In the genomic region with DNA sequence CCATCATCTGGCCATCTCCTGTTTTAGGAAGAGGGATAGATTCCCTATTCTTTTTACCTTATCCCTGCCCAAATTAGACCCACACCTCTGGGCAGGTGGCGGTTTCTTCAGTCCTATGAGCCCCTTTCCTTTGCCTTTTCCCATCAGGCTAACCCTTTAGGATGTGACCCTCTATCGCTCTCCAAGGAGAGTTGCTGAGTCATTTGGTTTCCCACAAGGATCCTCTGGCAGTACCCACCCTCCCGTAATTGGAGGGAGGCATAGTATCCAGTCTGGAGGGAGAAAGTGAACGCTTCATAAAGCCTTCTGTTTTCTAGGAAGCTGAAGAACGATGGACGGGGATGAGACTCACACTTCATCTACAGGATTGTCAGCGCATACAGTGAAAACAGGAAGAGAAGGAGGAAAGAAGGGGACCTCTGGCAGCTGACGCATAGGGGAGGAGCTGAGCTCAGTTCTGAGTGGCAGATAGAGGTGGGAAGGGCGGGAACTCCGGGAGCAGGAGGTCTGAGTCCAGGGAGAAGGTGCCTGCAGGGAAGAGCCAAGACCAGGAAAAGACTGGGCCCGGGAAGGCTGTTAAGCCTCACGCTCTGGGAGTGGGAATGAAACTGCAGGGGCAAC, we compare ENCODE assay signal across 7 mouse cellular contexts.
DNase-seq lines count a peak whose midpoint lies in the region; ATAC-seq and TF ChIP-seq lines count a peak whose summit lies in the region.

No protein-coding gene starts in this region.

- H3K4me3 ChIP-seq in neural tube, embryonic 12.5 days = no peak overlapping the region
- H3K4me3 ChIP-seq in neural tube, embryonic 15.5 days (replicated peaks) = no peak overlapping the region
- H3K4me3 ChIP-seq in heart, postnatal 0 days (ENCODE audit: low read depth, low read length) = no peak overlapping the region
- peak overlapping the region; percentile 2; the same call in 1 of the 2 replicates for H3K4me3 ChIP-seq in limb, embryonic 13.5 days

- peak overlapping the region; percentile 24; the same call in 1 of the 2 replicates for H3K4me2 ChIP-seq in neural tube, embryonic 12.5 days (replicated peaks)
- no peak overlapping the region for H3K4me2 ChIP-seq in neural tube, embryonic 15.5 days
- peak overlapping the region; percentile 44 for H3K4me2 ChIP-seq in heart, postnatal 0 days (ENCODE audit: low read depth, low read length)
- H3K4me2 ChIP-seq in limb, embryonic 13.5 days (replicated peaks) = peak overlapping the region; percentile 44

- no peak overlapping the region for H3K27ac ChIP-seq in neural tube, embryonic 12.5 days
- H3K27ac ChIP-seq in neural tube, embryonic 15.5 days (replicated peaks) = no peak overlapping the region
- H3K27ac ChIP-seq in heart, postnatal 0 days (ENCODE audit: low read depth) = no peak overlapping the region
- H3K27ac ChIP-seq in limb, embryonic 13.5 days = no peak overlapping the region

- peak; percentile 22 for DNase-seq in heart, postnatal 0 days (ENCODE audit: low spot score)
- peak; percentile 68 for DNase-seq in yolk sac, embryonic 10.5 days (ENCODE audit: low spot score)
- DNase-seq in adipocyte (ENCODE audit: low spot score) = no peak

- H3K9ac ChIP-seq in neural tube, embryonic 12.5 days = no peak overlapping the region
- no peak overlapping the region for H3K9ac ChIP-seq in neural tube, embryonic 15.5 days (replicated peaks)
- 0 out of 2 replicates have a peak overlapping the region, but pooled peaks have one; percentile 13 for H3K9ac ChIP-seq in heart, postnatal 0 days (replicated peaks; ENCODE audit: low read depth, low read length)
- no peak overlapping the region for H3K9ac ChIP-seq in limb, embryonic 13.5 days

- H3K4me1 ChIP-seq in neural tube, embryonic 12.5 days = no peaks in the 10 kb centered on the region
- H3K4me1 ChIP-seq in neural tube, embryonic 15.5 days = 0 out of 2 replicates have a peak, but pooled peaks cover 5% of the 10 kb centered on the region
- H3K4me1 ChIP-seq in heart, postnatal 0 days (ENCODE audit: control insufficient read depth, insufficient read depth) = 0 out of 2 replicates have a peak, but pooled peaks cover 6% of the 10 kb centered on the region
- 0 out of 2 replicates have a peak, but pooled peaks cover 8% of the 10 kb centered on the region for H3K4me1 ChIP-seq in limb, embryonic 13.5 days

- no peaks in the 10 kb centered on the region for H3K9me3 ChIP-seq in neural tube, embryonic 12.5 days
- H3K9me3 ChIP-seq in neural tube, embryonic 15.5 days (replicated peaks) = no peaks in the 10 kb centered on the region
- no peaks in the 10 kb centered on the region for H3K9me3 ChIP-seq in heart, postnatal 0 days (replicated peaks; ENCODE audit: control insufficient read depth, low read length)
- 0 out of 2 replicates have a peak, but pooled peaks cover 8% of the 10 kb centered on the region for H3K9me3 ChIP-seq in limb, embryonic 13.5 days

- no peak for ATAC-seq in neural tube, embryonic 12.5 days (ENCODE audit: low FRiP score, low read depth)
- ATAC-seq in neural tube, embryonic 15.5 days (ENCODE audit: low FRiP score) = no peak
- ATAC-seq in heart, postnatal 0 days (ENCODE audit: insufficient read depth, low read depth) = no peak
- no peak for ATAC-seq in limb, embryonic 13.5 days (ENCODE audit: low FRiP score, low read depth)
- ATAC-seq in megakaryocyte-erythroid progenitor cell, adult 5-6 weeks (replicated peaks; ENCODE audit: low FRiP score, low TSS enrichment, poor library complexity, severe bottlenecking) = no peak

- TF ChIP-seq CTCF in heart, postnatal 0 days (IDR thresholded peaks at IDR 0.05; ENCODE audit: low read depth) = no peak

- H3K27me3 ChIP-seq in neural tube, embryonic 12.5 days (replicated peaks) = no peaks in the 10 kb centered on the region
- H3K27me3 ChIP-seq in neural tube, embryonic 15.5 days (replicated peaks) = no peaks in the 10 kb centered on the region
- H3K27me3 ChIP-seq in heart, postnatal 0 days (ENCODE audit: control insufficient read depth, insufficient read depth, low read length) = no peaks in the 10 kb centered on the region
- H3K27me3 ChIP-seq in limb, embryonic 13.5 days = no peaks in the 10 kb centered on the region; the same call in 1 of the 2 replicates

- no peaks in the 10 kb centered on the region for H3K36me3 ChIP-seq in neural tube, embryonic 12.5 days
- no peaks in the 10 kb centered on the region for H3K36me3 ChIP-seq in neural tube, embryonic 15.5 days
- no peaks in the 10 kb centered on the region for H3K36me3 ChIP-seq in heart, postnatal 0 days (replicated peaks; ENCODE audit: control insufficient read depth, insufficient read depth, low read length)
- no peaks in the 10 kb centered on the region for H3K36me3 ChIP-seq in limb, embryonic 13.5 days

- no peak for TF ChIP-seq EP300 in heart, postnatal 0 days (IDR thresholded peaks at IDR 0.05; ENCODE audit: low read depth)

- 25% methylated on average over 12 of the region's 12 CpGs for WGBS in neural tube, embryonic 12.5 days
- WGBS in neural tube, embryonic 15.5 days = 34% methylated on average over 12 of the region's 12 CpGs
- 11% methylated on average over 12 of the region's 12 CpGs for WGBS in heart, postnatal 0 days
- WGBS in limb, embryonic 13.5 days = 17% methylated on average over 12 of the region's 12 CpGs
